Mouse (Mus musculus) heart, embryonic 11.5 days (tissue): ENCODE data around the gene Olfr1333. TPM values are rescaled to one million over a fixed set of nuclear protein-coding genes. Genes with fewer than 3 reads are reported as not detected.
"Not testable (repeated sequence)": the region's sequence is repeated elsewhere in the genome, so short reads cannot be mapped to it uniquely, and the experiment has no call there.

Experiments used
- ATAC-seq: fragments of 200-750 bp; cut with Nextera tagmentation; replicated peaks from 2 replicates; pipeline ENCODE4 v1.8.0; 2017; ENCODE audit warnings: moderate library complexity; ENCODE audit not compliant: insufficient number of reproducible peaks, low FRiP score, low TSS enrichment
- H3K27ac ChIP-seq: fragments of 300-500 bp; sonication (generic); 2 replicates; pipeline ENCODE4 v1.5.1; 2014; ENCODE audit warnings: mild to moderate bottlenecking, low read depth, low read length
- H3K27me3 ChIP-seq: fragments of 300-500 bp; sonication (generic); 2 replicates; pipeline ENCODE4 v1.6.1; 2014; ENCODE audit warnings: mild to moderate bottlenecking, low read length, mixed read lengths; ENCODE audit not compliant: control insufficient read depth, insufficient read depth
- H3K36me3 ChIP-seq: fragments of 300-500 bp; sonication (generic); 2 replicates; pipeline ENCODE4 v1.6.1; 2014; ENCODE audit warnings: mild to moderate bottlenecking, low read length, moderate library complexity, mixed read lengths; ENCODE audit not compliant: control insufficient read depth, insufficient read depth
- H3K4me1 ChIP-seq: fragments of 300-500 bp; sonication (generic); 2 replicates; pipeline ENCODE4 v1.6.1; 2014; ENCODE audit warnings: low read length; ENCODE audit not compliant: control insufficient read depth, insufficient read depth
- H3K4me2 ChIP-seq: fragments of 300-500 bp; sonication (generic); 2 replicates; pipeline ENCODE4 v1.6.1; 2014; ENCODE audit warnings: mild to moderate bottlenecking, moderate library complexity
- H3K4me3 ChIP-seq: fragments of 300-500 bp; sonication (generic); 2 replicates; pipeline ENCODE4 v1.5.1; 2014; ENCODE audit warnings: low read depth, low read length
- H3K9ac ChIP-seq: fragments of 300-500 bp; sonication (generic); 2 replicates; pipeline ENCODE4 v1.6.1; 2014; ENCODE audit warnings: mild to moderate bottlenecking, low read depth, low read length, moderate library complexity
- H3K9me3 ChIP-seq: fragments of 300-500 bp; sonication (generic); replicated peaks from 2 replicates; pipeline ENCODE4 v1.6.1; 2016; ENCODE audit warnings: low read length; ENCODE audit not compliant: control insufficient read depth
- WGBS: fragments of 180-500 bp; shearing (Covaris S2); extraction: QIAGEN DNeasy Blood & Tissue Kit; methylation state at CpG from one replicate; pipeline ENCODE4 v1.1.7; 2014; ENCODE audit not compliant: insufficient replicate concordance; 5-methylcytosine and 5-hydroxymethylcytosine counted together
- polyA plus RNA-seq: library from polyadenylated mRNA; unstranded; fragments of >200 nt; fragmentation: Nextera tagmentation; extraction: Ambion mirVana; gene quantifications from 2 replicates; pipeline ENCODE4 v1.2.1, GENCODE M21; 2014

The Olfr1333 gene
- not detected in 2 replicates for polyA plus RNA-seq

GRCm38 (mm10) chr4:118836179-118836578 is at the start of gene Olfr1333:
Gene Olfr1333, minus strand, starts transcription at chr4:118836279.
- H3K4me3 ChIP-seq = no peak within 1 kb of the TSS
- H3K4me2 ChIP-seq = no peak within 1 kb of the TSS
- H3K27me3 ChIP-seq = no peaks in the 10 kb centered on the region
- H3K9me3 ChIP-seq = no peaks in the 10 kb centered on the region
- 89% methylated on average over 1 of the region's 1 CpGs for WGBS
- ATAC-seq = no peak
- no peak within 1 kb of the TSS for H3K9ac ChIP-seq
- H3K4me1 ChIP-seq = no peaks in the 10 kb centered on the region
- H3K27ac ChIP-seq = no peak within 1 kb of the TSS
- H3K36me3 ChIP-seq = no peaks in the 10 kb centered on the region

GRCm38 (mm10) chr4:118867566-118867965 is 31.5 kb upstream of the Olfr1333 start:
- no peak for ATAC-seq
- no peak overlapping the region for H3K4me3 ChIP-seq
- no peaks in the 10 kb centered on the region for H3K9me3 ChIP-seq
- H3K36me3 ChIP-seq = no peaks in the 10 kb centered on the region
- H3K4me1 ChIP-seq = no peaks in the 10 kb centered on the region
- H3K4me2 ChIP-seq = no peak overlapping the region
- H3K27ac ChIP-seq = no peak overlapping the region
- H3K9ac ChIP-seq = no peak overlapping the region
- no peaks in the 10 kb centered on the region for H3K27me3 ChIP-seq

GRCm38 (mm10) chr4:118864349-118864748 is 28.3 kb upstream of the Olfr1333 start, which contains the start of gene Olfr1331:
Gene Olfr1331, plus strand, starts transcription at chr4:118864649.
- no peak for ATAC-seq
- Histone ChIP-seq H3K36me3 (no peaks in the 10 kb centered on the region), H3K9ac (no peak within 1 kb of the TSS), H3K4me1 (0 out of 2 replicates have a peak, but pooled peaks cover 2% of the 10 kb centered on the region), H3K27ac (no peak within 1 kb of the TSS), H3K27me3 (no peaks in the 10 kb centered on the region), H3K9me3 (no peaks in the 10 kb centered on the region), H3K4me2 (no peak within 1 kb of the TSS), H3K4me3 (no peak within 1 kb of the TSS)
- 85% methylated on average over 1 of the region's 1 CpGs for WGBS

- no peak overlapping the region for H3K9ac ChIP-seq
- H3K27me3 ChIP-seq = no peaks in the 10 kb centered on the region
- no peak overlapping the region for H3K4me2 ChIP-seq
- H3K36me3 ChIP-seq = no peaks in the 10 kb centered on the region
- WGBS = 43% methylated on average over 4 of the region's 4 CpGs
- no peak overlapping the region for H3K27ac ChIP-seq
- 0 out of 2 replicates have a peak, but pooled peaks cover 2% of the 10 kb centered on the region for H3K4me1 ChIP-seq
- ATAC-seq = no peak
- no peak overlapping the region for H3K4me3 ChIP-seq
- no peaks in the 10 kb centered on the region for H3K9me3 ChIP-seq
Observed at GRCm38 (mm10) chr4:118862704-118863103, 26.6 kb upstream of the Olfr1333 start.

- H3K9me3 ChIP-seq = no peaks in the 10 kb centered on the region
- H3K4me2 ChIP-seq = no peak overlapping the region
- no peak overlapping the region for H3K9ac ChIP-seq
- no peaks in the 10 kb centered on the region for H3K36me3 ChIP-seq
- no peak for ATAC-seq
- 79% methylated on average over 1 of the region's 1 CpGs for WGBS
- H3K4me3 ChIP-seq = no peak overlapping the region
- 0 out of 2 replicates have a peak, but pooled peaks cover 2% of the 10 kb centered on the region for H3K4me1 ChIP-seq
- no peak overlapping the region for H3K27ac ChIP-seq
- no peaks in the 10 kb centered on the region for H3K27me3 ChIP-seq
Observed at GRCm38 (mm10) chr4:118861791-118862190, 25.7 kb upstream of the Olfr1333 start.

- H3K27ac ChIP-seq = no peak overlapping the region
- H3K4me3 ChIP-seq = no peak overlapping the region
- no peak overlapping the region for H3K4me2 ChIP-seq
- no peaks in the 10 kb centered on the region for H3K36me3 ChIP-seq
- WGBS = 76% methylated on average over 1 of the region's 1 CpGs
- no peak overlapping the region for H3K9ac ChIP-seq
- H3K4me1 ChIP-seq = no peaks in the 10 kb centered on the region
- H3K9me3 ChIP-seq = no peaks in the 10 kb centered on the region
- no peaks in the 10 kb centered on the region for H3K27me3 ChIP-seq
- ATAC-seq = no peak
Observed at GRCm38 (mm10) chr4:118818921-118819320, 17.2 kb downstream of the Olfr1333 start.

GRCm38 (mm10) chr4:118809844-118810243 is 26.2 kb downstream of the Olfr1333 start, which contains the start of gene Olfr1335:
Gene Olfr1335, minus strand, starts transcription at chr4:118809944.
- H3K27ac ChIP-seq = no peak within 1 kb of the TSS
- H3K9me3 ChIP-seq = no peaks in the 10 kb centered on the region
- no peaks in the 10 kb centered on the region for H3K27me3 ChIP-seq
- ATAC-seq = no peak
- H3K36me3 ChIP-seq = no peaks in the 10 kb centered on the region
- H3K9ac ChIP-seq = no peak within 1 kb of the TSS
- H3K4me1 ChIP-seq = no peaks in the 10 kb centered on the region
- 84% methylated on average over 4 of the region's 4 CpGs for WGBS
- H3K4me3 ChIP-seq = no peak within 1 kb of the TSS
- no peak within 1 kb of the TSS for H3K4me2 ChIP-seq

- not testable (repeated sequence) for H3K27me3 ChIP-seq, H3K4me1 ChIP-seq, H3K4me3 ChIP-seq, H3K9me3 ChIP-seq, ATAC-seq, H3K27ac ChIP-seq, H3K9ac ChIP-seq, H3K4me2 ChIP-seq, H3K36me3 ChIP-seq
Observed at GRCm38 (mm10) chr4:118792796-118793195, 43.3 kb downstream of the Olfr1333 start.

GRCm38 (mm10) chr4:118782486-118782885 is 53.6 kb downstream of the Olfr1333 start, which contains the start of gene Olfr1337:
Gene Olfr1337, minus strand, starts transcription at chr4:118782586.
- Histone ChIP-seq H3K4me2 (no peak within 1 kb of the TSS), H3K27me3 (no peaks in the 10 kb centered on the region), H3K36me3 (no peaks in the 10 kb centered on the region), H3K9me3 (no peaks in the 10 kb centered on the region), H3K4me1 (no peaks in the 10 kb centered on the region), H3K9ac (no peak within 1 kb of the TSS), H3K27ac (no peak within 1 kb of the TSS), H3K4me3 (no peak within 1 kb of the TSS)
- WGBS = 65% methylated on average over 2 of the region's 2 CpGs
- no peak for ATAC-seq
